Mouse (Mus musculus): ENCODE data around the gene Csf3.
"Not testable (repeated sequence)": the region's sequence is repeated elsewhere in the genome, so short reads cannot be mapped to it uniquely, and the experiment has no call there.

Csf3 gene

DNA sequence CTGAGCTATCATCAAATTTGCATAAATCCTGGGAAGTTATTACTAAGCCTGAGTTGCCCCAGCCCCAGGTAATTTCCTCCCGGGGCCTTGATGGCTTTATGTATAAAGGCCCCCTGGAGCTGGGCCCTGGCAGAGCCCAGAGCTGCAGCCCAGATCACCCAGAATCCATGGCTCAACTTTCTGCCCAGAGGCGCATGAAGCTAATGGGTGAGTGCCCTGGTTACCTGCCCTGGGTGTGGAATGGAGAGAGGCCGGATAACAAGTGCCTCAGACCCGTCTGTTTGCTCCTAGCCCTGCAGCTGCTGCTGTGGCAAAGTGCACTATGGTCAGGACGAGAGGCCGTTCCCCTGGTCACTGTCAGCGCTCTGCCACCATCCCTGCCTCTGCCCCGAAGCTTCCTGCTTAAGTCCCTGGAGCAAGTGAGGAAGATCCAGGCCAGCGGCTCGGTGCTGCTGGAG, at the start of gene Csf3:
Gene Csf3, plus strand, starts transcription at position 51 of the 458 bp plus-strand sequence.
- DNase-seq = no peak

- peak; percentile 74 for DNase-seq
These were observed 46.0 kb upstream of the Csf3 start for GRCm38 (mm10) chr11:98655076-98655475.

DNA sequence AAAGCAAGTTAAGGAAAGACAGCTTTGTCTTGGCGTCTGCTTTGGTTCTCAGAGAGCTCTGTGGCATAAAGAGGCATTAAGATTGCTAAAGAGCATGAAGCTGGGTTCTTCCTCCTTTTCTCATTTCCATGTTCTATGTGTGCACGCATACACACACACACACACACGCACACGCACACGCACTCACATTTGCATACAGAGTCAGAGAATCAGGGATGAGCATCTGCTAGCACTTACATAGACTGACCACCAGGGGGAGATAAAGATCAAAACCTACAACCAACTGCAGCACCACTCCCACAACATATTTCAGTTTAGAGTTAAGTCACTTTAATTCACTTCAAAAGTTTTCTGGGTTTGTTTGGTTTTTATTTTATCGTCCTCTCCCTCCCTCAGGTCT, 40.5 kb upstream of the Csf3 start:
- DNase-seq = peak; percentile 72

GRCm38 (mm10) chr11:98664091-98664490, 37.0 kb upstream of the Csf3 start, which contains the start of gene Gsdma:
Gene Gsdma, plus strand, starts transcription at chr11:98664351.
- no peak for DNase-seq

DNA sequence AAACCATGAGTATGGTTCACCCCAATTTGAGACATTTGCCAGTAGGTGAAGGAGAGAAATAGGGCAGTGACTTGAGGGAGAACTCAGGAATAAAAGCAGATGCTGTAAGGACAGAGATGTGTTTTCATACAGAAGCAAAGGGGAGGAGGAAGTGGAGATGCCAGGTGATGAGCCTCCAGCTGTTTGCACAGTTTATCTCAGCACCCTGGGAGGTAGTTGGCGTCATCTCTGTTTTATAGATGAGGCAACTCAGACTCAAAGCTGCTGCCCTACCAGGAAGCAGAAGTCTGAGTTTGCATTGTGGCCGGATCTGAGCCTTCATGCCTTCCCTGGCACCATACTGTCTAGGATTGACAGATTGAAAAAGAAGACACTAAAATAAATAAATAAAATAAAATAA, 32.1 kb upstream of the Csf3 start:
- no peak for DNase-seq

DNA sequence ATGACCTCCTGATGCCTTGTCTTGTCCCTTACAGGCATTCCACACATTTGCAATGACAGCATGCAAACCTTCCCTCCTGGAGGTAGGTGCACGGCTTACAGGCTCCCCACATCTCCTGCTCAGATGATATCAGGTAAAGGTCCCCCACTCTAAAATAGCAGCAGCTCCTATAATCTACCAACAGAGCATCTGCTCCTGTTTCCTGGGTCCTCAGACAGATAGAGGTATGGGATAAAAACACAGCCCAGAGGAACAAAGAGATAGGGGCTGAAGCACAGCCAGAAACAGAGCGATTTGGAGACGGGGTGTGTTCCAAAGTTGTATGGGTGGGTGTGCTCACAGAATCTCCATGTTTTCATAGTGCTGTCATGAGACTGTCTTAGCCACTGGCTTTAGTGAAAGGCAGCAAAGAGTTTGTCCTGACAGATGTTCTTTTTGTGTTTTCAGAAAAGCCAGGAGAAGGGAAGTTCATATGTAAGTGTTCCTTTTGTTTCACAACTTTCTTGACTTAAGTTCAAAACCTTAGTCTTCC, 29.7 kb upstream of the Csf3 start:
- DNase-seq = no peak

- DNase-seq = no peak
These were observed 29.2 kb upstream of the Csf3 start for GRCm38 (mm10) chr11:98671857-98672256.

DNA sequence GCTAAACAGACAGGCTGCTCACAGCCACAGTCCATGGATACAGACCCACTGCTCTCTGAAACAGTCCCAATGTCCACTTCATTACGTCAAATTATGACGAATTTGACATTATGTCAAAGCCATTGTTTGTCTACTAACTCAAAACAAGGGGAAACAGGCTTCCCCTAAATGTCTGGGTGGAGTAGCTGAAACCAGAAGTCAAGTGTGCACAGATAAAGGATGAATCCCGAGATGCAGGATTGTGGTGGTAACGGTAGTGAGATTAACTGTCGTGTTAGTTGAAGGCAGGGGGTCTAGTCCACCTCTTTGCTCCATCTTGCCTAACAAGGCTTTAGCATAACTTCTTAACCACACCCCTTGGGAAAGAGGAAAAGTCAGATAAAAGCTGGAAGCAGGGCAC, 28.6 kb upstream of the Csf3 start:
- DNase-seq = no peak

- peak; percentile 78 for DNase-seq
These were observed 27.9 kb upstream of the Csf3 start for GRCm38 (mm10) chr11:98673136-98673535.

GRCm38 (mm10) chr11:98675829-98676363, 25.2 kb upstream of the Csf3 start:
- DNase-seq = no peak

GRCm38 (mm10) chr11:98680023-98680422, 21.0 kb upstream of the Csf3 start:
- no peak for DNase-seq

GRCm38 (mm10) chr11:98680595-98680994, 20.5 kb upstream of the Csf3 start:
- DNase-seq = not testable (repeated sequence)

- no peak for DNase-seq
These were observed 19.9 kb upstream of the Csf3 start for GRCm38 (mm10) chr11:98681186-98681585.

GRCm38 (mm10) chr11:98681786-98682745, 19.0 kb upstream of the Csf3 start, which contains the start of gene Psmd3:
Gene Psmd3, plus strand, starts transcription at chr11:98682554.
- DNase-seq = peak; percentile 97

DNA sequence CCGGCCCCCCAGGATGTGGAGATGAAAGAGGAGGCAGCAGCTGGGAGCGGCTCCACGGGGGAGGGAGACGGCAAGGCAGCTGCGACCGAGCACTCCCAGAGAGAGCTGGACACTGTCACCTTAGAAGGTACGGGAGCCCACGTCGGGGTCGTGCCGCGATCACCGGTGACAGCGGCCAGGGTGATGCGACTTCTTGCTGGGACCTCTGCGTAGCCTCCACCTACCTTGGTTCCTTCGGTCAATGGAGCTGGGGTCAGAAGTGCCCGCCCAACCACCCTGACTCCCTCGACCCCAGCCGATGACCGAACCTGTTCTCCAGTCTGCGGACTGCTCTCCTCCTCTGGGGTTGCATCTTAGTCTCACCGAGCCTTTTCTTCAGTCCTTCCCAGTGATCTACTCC, 18.3 kb upstream of the Csf3 start:
- peak; percentile 21 for DNase-seq

DNA sequence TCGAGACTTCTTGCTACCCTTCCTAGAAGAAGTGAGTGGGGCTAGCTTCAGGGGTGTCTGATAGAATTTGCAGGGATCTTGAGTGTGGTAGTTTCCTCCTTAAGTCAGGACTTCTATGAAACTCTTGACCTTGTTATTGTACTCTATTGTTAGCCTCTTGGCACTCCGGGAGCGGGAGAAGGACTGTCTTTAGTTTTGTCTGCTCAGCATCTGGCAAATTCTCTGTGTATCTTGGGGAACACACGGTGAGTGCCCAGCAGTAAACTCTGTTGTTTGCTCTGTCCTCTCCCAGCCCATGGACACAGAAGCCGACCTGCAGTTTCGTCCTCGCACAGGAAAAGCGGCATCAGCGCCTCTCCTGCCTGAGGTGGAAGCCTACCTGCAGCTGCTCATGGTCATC, 15.4 kb upstream of the Csf3 start:
- DNase-seq = no peak

DNA sequence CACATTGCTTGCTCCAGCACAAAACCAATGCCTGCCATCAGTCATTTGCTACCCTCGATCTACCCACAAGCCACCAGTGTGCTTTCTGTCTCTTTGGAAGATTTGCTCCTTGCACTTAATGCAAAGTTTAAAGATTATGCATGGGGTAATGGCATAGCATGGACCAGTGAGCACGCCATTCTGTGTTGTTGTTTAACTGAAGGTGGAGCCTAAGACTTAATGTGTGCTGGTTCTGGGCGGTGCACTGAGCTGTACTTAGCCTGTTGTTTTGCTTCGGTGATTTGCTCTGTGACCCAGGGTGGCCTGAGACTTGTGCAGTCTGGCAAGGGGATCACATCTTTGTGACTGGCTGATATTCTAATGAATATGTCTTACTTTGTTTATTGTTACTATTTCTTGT, 14.1 kb upstream of the Csf3 start:
- no peak for DNase-seq

- DNase-seq = no peak
These were observed 13.1 kb upstream of the Csf3 start for GRCm38 (mm10) chr11:98688009-98688408.

GRCm38 (mm10) chr11:98693201-98693600, 7.9 kb upstream of the Csf3 start:
- DNase-seq = no peak

DNA sequence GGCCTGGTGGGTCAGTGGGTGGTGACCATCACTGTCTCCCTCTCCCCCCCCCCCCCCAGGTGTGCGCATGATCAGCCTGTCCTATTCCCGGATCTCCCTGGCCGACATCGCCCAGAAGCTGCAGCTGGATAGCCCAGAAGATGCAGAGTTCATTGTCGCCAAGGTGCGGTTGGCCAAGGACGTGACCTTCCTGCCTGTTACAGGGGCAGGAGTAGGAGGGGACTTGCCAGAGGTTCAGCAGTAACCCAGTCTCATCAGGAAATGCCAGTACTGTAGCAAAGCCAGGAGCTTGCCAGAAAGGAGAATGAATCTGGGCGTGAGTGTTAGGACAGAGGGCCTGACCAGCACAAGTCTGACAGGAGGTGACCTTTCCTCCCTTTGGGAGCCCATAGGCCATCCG, 7.3 kb upstream of the Csf3 start:
- no peak for DNase-seq

DNA sequence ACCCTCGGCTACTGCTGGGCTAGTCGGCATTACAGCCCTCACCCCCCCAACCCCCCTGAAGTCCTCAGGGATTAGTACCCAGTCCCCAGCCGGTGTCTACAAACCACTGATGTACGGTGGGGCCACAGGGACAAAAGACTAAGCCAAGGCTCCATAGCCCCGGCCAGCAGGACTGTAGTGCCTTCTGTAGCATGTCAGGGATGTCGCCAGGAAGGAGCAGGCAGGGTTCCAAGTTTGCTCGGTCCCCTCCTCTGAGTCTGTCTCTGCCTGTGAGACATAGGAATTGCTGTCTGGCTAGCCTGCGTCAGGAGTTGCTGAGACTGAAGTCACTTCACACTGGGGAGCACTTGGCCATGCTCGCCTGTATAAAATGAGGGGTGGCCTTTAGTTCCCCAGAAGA, 6.8 kb upstream of the Csf3 start:
- DNase-seq = no peak

GRCm38 (mm10) chr11:98695408-98695807, 5.7 kb upstream of the Csf3 start:
- DNase-seq = no peak

- no peak for DNase-seq
These were observed 4.4 kb upstream of the Csf3 start for GRCm38 (mm10) chr11:98696454-98697216.

Measured in embryo, embryonic 11 days (tissue).